Mouse (Mus musculus) stomach, postnatal 0 days (tissue): ENCODE results near the gene Zdhhc16. TPM values are rescaled to one million over a fixed set of nuclear protein-coding genes. Genes with fewer than 3 reads are reported as not detected.

Experiments
- ATAC-seq: fragments of 200-750 bp; cut with Nextera tagmentation; 2 replicates; pipeline ENCODE4 v1.8.0; 2017; ENCODE audit not compliant: low FRiP score, low TSS enrichment
- DNase-seq: peaks from one replicate; pipeline ENCODE4 v3.0.0-alpha.2; 2016; ENCODE audit warnings: low spot score
- H3K27ac ChIP-seq: fragments of 300-500 bp; sonication (generic); replicated peaks from 2 replicates; pipeline ENCODE4 v1.5.1; 2014; ENCODE audit warnings: mild to moderate bottlenecking, control low read depth
- H3K27me3 ChIP-seq: fragments of 300-500 bp; sonication (generic); 2 replicates; pipeline ENCODE4 v1.6.1; 2014; ENCODE audit warnings: low read length; ENCODE audit not compliant: control insufficient read depth, insufficient read depth
- H3K36me3 ChIP-seq: fragments of 300-500 bp; sonication (generic); 2 replicates; pipeline ENCODE4 v1.6.1; 2014; ENCODE audit warnings: low read length, mixed read lengths; ENCODE audit not compliant: control insufficient read depth, insufficient read depth
- H3K4me1 ChIP-seq: fragments of 300-500 bp; sonication (generic); replicated peaks from 2 replicates; pipeline ENCODE4 v1.6.1; 2014; ENCODE audit warnings: antibody characterized with exemption; ENCODE audit not compliant: control insufficient read depth, insufficient read depth
- H3K4me2 ChIP-seq: fragments of 300-500 bp; sonication (generic); replicated peaks from 2 replicates; pipeline ENCODE4 v1.6.1; 2014; ENCODE audit warnings: low read depth, mild to moderate bottlenecking, control low read depth, moderate library complexity
- H3K4me3 ChIP-seq: fragments of 300-500 bp; sonication (generic); 2 replicates; pipeline ENCODE4 v1.5.1; 2014; ENCODE audit warnings: low read depth, low read length, control low read depth
- H3K9ac ChIP-seq: fragments of 300-500 bp; sonication (generic); 2 replicates; pipeline ENCODE4 v1.6.1; 2014; ENCODE audit warnings: mild to moderate bottlenecking, low read length, control low read depth, mixed read lengths
- H3K9me3 ChIP-seq: fragments of 300-500 bp; sonication (generic); 2 replicates; pipeline ENCODE4 v1.6.1; 2016; ENCODE audit warnings: low read length; ENCODE audit not compliant: control insufficient read depth
- CTCF ChIP-seq: IDR thresholded peaks from 2 replicates; pipeline ENCODE4 v1.5.1; 2016; ENCODE audit warnings: antibody characterized with exemption, low read depth, mild to moderate bottlenecking, moderate library complexity
- EP300 ChIP-seq: optimal IDR thresholded peaks from 2 replicates; pipeline ENCODE3; 2016; ENCODE audit warnings: antibody characterized with exemption
- WGBS: fragments of 180-500 bp; shearing (Covaris S2); extraction: QIAGEN DNeasy Blood & Tissue Kit; methylation state at CpG from one replicate; pipeline ENCODE4 v1.1.7; 2014; 5-methylcytosine and 5-hydroxymethylcytosine counted together
- polyA plus RNA-seq: library from polyadenylated mRNA; unstranded; fragments of >200 nt; fragmentation: Nextera tagmentation; extraction: Ambion mirVana; gene quantifications from 2 replicates; pipeline ENCODE4 v1.2.1, GENCODE M21; 2015

The Zdhhc16 gene
- polyA plus RNA-seq, 1 experiment from 2014 or later = 37.4 TPM

DNA sequence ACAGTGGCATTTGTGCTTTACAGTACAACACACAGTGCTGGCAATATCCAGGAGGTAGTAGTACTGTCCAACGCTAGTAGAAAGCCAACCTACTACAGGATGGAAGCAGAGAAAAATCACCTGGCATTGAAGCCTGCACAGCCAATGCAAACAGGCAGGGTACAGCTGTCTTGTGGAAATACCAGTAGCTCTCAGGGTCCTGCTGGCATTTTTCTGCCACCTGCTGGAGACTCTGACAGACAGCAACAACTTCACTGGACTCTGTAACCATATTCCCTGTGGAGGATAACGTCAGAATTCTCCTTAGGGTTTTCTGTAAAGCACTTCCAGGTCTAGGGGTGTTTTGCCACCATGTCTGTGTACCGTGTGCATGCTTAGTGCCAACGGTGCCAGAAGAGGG is 19.0 kb downstream of the Zdhhc16 start:
- TF ChIP-seq EP300 (no peak), CTCF (peak; percentile 71)
- Histone ChIP-seq H3K4me1 (no peaks in the 10 kb centered on the region), H3K9ac (no peak overlapping the region), H3K27me3 (no peaks in the 10 kb centered on the region), H3K4me2 (no peak overlapping the region), H3K27ac (no peak overlapping the region), H3K4me3 (no peak overlapping the region), H3K36me3 (peaks cover 37% of the 10 kb centered on the region), H3K9me3 (no peaks in the 10 kb centered on the region)
- ATAC-seq (0 out of 2 replicates have a peak, but pooled peaks have one; percentile 32), DNase-seq (peak; percentile 31)
- 63% methylated on average over 4 of the region's 4 CpGs for WGBS

DNA sequence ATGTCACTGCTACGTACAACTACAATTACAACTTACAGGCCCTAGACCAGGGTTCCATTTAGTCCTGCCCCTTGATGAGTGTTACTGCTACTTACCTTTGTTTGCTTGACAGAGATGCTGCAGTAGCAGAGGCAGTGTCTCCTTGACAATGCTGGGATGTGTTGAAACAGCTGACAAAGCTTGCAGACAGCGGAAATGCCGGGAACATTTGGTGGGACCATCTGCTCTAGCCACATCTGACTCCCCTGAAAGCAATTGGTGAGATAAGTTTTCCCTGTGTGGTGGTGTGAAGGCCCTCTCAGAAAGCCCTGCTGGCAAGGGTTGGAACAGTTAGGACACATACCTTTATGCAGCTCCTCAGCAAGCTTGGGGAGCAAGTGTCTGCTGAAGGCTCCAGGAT is 20.3 kb downstream of the Zdhhc16 start:
- H3K27ac ChIP-seq = no peak overlapping the region
- H3K9me3 ChIP-seq = no peaks in the 10 kb centered on the region
- DNase-seq (no peak), ATAC-seq (no peak)
- H3K36me3 ChIP-seq = peaks cover 25% of the 10 kb centered on the region
- H3K4me3 ChIP-seq = no peak overlapping the region
- TF ChIP-seq EP300 = no peak
- TF ChIP-seq CTCF = no peak
- H3K4me2 ChIP-seq = no peak overlapping the region
- no peaks in the 10 kb centered on the region for H3K4me1 ChIP-seq
- H3K9ac ChIP-seq = no peak overlapping the region
- 79% methylated on average over 3 of the region's 3 CpGs for WGBS
- no peaks in the 10 kb centered on the region for H3K27me3 ChIP-seq

DNA sequence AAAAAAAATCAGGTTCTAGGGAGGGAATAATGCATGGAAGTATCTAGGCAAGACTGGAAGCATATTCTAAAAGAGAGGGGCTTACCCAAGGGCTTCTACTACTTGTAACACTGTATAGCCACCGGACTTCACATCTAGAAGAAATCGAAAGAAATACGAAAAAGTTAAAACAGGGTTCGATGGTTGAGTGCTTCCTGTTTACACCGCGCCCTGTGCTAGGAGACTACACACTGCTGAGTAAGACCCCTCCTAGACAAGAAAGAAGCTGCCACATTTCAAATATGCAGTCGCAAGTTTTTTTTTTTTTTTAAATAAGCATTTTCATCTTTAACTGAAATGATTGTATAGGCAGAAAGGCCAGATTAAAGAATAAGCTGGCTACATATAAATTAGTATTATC is 36.3 kb downstream of the Zdhhc16 start:
- ATAC-seq (no peak), DNase-seq (no peak)
- Histone ChIP-seq H3K9ac (no peak overlapping the region), H3K4me3 (no peak overlapping the region), H3K4me2 (no peak overlapping the region), H3K27me3 (no peaks in the 10 kb centered on the region), H3K27ac (no peak overlapping the region), H3K4me1 (no peaks in the 10 kb centered on the region; the same call in 1 of the 2 replicates), H3K36me3 (peaks cover 3% of the 10 kb centered on the region), H3K9me3 (no peaks in the 10 kb centered on the region)
- TF ChIP-seq CTCF = no peak
- TF ChIP-seq EP300 = no peak
- 88% methylated on average over 7 of the region's 7 CpGs for WGBS

DNA sequence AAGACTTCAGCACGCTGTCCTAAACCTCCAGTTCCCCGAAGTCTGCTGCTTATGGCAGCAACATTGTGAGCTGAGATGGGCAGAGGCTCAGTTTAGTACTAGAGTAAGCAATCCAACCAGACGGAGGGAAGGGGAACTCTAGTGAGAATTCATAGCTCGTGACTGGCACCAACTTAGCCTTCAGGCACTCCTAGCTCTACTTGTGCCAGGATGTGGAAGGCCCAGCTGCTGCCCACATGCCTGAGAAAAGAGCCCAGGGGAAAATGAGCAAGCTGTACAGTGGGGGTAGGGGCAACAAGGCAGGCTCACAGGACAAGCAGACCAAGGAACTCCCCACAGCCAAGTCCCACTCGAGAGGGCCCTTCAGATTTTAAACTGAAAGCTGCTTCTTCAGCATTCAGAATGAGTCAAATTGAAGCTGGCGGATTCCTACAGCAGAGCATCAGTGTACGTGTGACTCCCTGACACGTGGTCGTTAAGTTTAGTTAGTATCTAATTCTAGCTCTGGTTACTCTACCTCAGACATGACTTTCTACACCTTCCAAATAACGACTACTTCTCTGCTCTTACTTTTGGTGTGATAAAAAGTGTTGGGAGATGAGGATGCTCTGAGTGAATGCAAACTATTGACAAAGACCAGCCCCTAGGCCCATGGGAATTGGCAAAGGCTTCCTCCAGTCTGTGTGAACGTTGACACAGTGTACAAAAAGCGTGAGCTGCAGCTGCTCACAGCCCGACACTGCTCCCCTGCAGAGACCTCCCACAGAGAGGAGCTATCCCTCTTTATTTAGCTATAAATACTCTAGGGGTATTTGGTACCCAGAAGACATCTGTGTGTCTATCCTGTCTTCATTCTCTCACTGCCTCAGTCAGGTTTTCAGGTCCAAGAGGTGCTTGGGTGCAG is 40.9 kb downstream of the Zdhhc16 start:
- TF ChIP-seq CTCF = no peak
- TF ChIP-seq EP300 = no peak
- H3K4me1 ChIP-seq = no peaks in the 10 kb centered on the region; the same call in 1 of the 2 replicates
- H3K4me2 ChIP-seq = no peak overlapping the region
- H3K4me3 ChIP-seq = no peak overlapping the region
- H3K9me3 ChIP-seq = no peaks in the 10 kb centered on the region
- peaks cover 4% of the 10 kb centered on the region; the same call in 1 of the 2 replicates for H3K36me3 ChIP-seq
- WGBS = 56% methylated on average over 13 of the region's 13 CpGs
- 0 out of 2 replicates have a peak overlapping the region, but pooled peaks have one; percentile 8 for H3K27ac ChIP-seq
- no peaks in the 10 kb centered on the region for H3K27me3 ChIP-seq
- DNase-seq (no peak), ATAC-seq (no peak)
- no peak overlapping the region for H3K9ac ChIP-seq

DNA sequence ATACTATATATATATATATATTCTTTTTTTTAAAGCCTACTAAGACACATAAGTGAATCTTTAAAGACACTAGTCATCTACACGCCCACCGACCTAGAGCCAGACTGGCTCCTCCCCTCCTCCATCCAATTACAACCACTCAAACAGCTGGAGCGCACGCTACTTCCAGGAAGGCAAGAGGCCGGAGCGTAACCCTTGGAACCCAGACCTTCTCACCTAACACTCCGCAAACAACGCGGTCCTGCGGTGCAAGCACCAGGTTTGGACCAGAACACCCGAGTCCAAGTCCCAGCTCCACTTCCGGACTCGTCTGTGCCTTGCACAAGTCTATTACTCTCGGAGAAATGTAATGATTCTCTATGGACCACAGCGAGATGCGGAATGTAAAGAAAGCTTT is 47.1 kb downstream of the Zdhhc16 start:
- Histone ChIP-seq H3K9me3 (no peaks in the 10 kb centered on the region), H3K36me3 (0 out of 2 replicates have a peak, but pooled peaks cover 1% of the 10 kb centered on the region), H3K4me1 (no peaks in the 10 kb centered on the region), H3K4me2 (peak overlapping the region; percentile 76), H3K9ac (peak overlapping the region; percentile 80), H3K4me3 (peak overlapping the region; percentile 92), H3K27ac (peak overlapping the region; percentile 93), H3K27me3 (no peaks in the 10 kb centered on the region)
- TF ChIP-seq EP300 (no peak), CTCF (no peak)
- WGBS = 0% methylated on average over 16 of the region's 16 CpGs
- ATAC-seq (peak; percentile 7; the same call in 1 of the 2 replicates), DNase-seq (no peak)
